Mouse (Mus musculus) skeletal muscle tissue, adult 2 months (tissue): Measurements from ENCODE around the gene Furin.

Source experiments
- DNase-seq: peaks from one replicate; pipeline ENCODE4 v3.0.0-alpha.2; 2012; ENCODE audit warnings: low read depth, low spot score

Furin gene

DNA sequence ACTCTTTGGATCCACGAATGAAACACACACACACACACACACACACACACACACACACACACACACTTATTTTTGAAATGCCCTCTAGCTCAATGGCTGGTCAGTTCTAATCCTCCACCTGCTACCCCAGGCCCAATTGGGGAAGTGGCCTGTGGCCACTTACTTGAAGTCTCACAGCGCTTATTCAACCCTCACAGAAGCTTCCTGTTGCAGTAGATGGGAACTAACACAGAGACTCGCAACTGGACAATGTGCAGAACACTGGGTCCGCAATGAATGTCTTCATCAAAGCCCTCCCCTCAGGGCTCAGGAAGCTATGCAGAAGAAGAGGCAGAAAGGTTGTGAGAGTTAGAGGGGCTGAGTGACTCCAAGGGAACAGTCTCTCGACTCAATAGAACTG, 22.5 kb upstream of the Furin start:
- DNase-seq, result no peak

- DNase-seq, result peak; percentile 54
Measured at GRCm38 (mm10) chr7:80426363-80426762, 21.1 kb upstream of the Furin start.

DNA sequence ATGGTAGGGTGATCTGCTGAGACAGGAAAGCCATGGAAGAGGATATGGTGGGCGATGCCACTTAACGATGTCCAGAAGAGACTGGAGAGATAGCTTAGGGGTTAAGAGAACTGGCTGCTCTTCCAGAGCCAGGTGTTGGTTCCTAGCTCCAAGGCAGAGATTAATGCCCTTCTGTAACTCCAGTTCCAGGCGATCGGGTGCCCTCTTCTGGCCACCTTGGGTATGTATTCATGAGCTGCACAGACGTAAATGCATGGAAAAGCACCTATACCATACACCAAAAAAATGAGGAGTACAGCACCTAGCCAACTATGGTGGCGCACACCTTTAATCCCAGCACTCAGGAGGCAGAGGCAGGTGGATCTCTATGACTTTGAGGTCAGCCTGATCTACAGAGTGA, 19.5 kb upstream of the Furin start:
- no peak for DNase-seq

DNA sequence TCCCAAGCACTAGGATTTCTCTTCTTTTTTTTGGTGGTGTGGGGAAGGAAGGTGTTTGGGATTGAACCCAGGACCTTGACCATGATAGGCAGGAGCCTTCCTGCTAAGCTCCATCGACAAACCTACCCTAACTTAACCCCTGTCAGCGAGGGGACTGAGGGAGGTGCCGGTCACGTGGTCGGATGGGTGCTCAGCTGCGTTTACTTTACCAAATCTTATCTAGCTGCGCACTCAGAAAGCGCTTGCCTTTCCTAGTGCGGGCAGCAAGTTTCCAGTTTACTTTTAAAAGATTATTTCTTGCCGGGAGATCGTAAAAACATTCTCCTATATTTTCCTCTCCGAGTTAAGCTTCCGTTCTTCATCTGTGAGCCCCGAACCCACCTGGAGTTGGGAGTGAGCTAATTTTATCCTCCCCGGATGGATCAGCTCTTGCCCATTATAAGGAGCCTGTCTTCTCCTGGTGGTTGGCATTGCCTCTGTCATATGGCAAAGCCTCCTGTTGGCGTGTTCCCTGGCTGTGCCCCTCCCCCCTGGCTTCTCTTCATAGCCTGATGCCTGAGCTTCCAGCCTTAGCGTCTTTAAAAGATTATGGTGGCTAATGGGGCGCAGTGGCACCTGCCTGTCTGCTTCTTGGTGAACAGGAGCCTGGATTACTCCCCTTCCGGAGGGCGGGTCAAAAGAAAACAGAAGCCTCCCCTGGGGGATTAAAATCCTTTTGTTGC, 17.7 kb upstream of the Furin start:
- DNase-seq, result no peak

DNA sequence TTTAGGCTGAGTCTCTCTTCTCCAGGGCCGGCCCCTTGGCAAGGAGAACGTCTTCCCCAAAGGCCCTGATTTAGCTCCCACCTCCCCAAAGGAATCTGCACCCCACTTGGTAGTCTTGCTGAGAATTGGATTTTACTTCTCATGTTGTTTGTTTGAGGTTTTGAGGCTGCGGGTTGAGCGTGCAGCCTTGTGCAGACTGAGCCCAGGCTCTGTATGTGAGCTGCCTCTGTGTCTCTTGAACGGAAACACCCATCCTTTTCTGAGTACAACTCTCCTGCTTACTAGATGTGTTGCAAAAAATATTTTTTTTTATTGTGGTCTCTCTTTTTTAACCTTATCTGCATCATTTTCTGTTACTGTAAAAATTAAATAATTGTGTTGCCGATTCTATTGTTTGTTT, 16.3 kb upstream of the Furin start:
- DNase-seq, result no peak

DNA sequence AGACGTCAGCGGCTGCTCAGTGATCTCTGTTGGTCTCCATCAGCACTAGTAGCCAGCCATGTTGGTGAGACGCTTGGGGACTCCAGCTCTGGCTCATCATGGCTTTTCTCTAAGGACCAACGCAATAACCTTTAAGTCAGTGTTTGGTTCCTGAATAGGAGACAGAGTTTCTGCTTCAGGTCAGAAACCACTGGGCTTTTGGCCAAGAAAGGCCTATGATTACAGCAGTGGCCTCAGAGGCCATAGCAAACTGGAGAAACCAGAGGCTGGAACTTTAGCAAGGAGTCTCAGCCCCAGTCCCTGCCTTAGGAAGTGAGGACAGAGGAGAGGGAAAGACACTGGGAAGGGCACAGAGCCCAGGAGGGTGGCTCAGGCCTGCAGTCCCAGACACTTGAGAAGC, 15.3 kb upstream of the Furin start:
- no peak for DNase-seq

- no peak for DNase-seq
Measured at GRCm38 (mm10) chr7:80419278-80419677, 14.0 kb upstream of the Furin start.

- DNase-seq, result no peak
Measured at GRCm38 (mm10) chr7:80418036-80418435, 12.8 kb upstream of the Furin start.

DNA sequence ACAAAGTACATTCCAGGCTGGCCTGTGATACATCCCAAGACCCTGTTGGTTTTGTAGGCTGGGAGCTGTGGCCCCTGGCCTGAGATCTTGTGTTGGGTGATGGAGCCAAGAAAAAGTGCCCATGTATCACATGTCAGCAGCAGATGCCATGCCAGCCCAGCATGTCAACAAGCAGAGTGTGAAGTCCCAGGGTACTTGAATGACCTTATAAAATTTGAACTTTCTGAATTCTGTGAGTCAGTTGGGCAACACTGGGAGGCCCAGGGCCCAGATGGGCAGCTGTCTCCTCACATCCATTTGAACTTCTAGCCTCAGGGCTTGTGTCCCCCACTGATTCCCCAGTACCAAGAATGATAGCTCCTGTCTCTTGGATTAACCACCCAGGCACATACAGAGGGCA, 12.4 kb upstream of the Furin start:
- no peak for DNase-seq

- DNase-seq, result no peak
Measured at GRCm38 (mm10) chr7:80416969-80417368, 11.7 kb upstream of the Furin start.

DNA sequence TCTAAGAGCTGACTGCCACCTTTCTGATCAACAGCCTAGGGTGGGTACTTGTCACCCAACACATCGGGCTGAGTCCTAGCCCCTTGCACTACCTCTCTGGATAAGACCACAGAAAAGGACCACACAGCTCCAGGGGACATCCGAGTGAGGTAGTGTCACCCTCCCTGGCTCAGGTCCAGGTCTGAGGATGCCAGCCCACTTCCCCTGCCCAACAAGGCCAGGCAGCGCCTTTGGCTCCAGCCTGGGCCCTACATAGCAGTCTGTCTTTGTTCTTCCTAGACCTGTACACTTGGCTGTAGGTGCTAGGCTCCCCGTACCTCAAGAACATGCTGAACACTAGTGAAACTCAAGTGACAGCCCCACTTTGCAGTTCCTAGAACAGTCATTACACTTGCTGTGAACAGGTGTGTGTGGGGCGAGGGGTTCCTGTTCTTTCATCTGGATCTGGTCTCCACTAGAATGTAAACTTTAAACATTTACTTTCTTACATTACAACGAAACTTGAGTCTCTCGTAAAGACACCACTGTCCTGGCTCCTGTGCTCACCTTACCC, 9.1 kb upstream of the Furin start:
- no peak for DNase-seq

- no peak for DNase-seq
Measured at GRCm38 (mm10) chr7:80413512-80414302, 8.5 kb upstream of the Furin start.

- DNase-seq, result no peak
Measured at GRCm38 (mm10) chr7:80412781-80413180, 7.5 kb upstream of the Furin start.

DNA sequence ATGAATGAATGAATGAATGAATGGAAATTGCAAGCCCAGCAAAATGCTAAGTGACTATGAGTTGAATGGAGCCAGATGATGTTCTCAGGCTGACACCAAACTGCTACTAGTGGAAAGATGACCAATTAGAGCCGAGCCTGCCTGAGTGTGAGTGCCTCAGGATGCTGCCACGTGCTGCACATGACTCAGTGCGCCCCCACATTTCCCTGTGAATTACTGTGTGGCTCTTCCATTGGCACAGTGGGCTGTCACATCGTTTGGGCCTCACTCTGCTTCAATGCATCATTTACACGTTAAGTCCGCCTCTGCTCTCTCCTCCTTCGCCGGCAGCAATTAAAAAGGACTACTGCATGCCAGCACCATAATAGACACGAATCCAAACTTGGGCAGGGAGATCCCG, 7.0 kb upstream of the Furin start:
- DNase-seq, result no peak

DNA sequence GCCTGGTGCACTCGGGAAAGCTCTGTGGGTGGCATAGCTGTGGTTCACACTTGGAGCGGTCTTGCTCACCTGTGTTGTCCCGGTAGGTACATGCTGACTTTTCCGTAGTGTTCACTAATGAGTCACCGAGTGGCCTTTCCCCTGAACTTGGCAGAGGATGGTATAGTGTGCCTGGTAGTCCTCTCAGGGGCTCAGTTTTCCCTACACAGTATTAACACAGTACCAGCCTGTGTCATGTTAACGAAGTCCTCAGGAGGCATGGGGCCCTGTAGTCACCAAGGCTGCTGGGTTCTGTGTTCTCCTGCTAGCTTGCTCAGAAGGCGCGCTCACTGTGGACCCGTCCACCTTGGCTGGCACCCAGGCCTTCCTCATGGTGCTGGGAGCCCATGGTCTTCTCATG, 5.1 kb upstream of the Furin start:
- DNase-seq, result no peak

DNA sequence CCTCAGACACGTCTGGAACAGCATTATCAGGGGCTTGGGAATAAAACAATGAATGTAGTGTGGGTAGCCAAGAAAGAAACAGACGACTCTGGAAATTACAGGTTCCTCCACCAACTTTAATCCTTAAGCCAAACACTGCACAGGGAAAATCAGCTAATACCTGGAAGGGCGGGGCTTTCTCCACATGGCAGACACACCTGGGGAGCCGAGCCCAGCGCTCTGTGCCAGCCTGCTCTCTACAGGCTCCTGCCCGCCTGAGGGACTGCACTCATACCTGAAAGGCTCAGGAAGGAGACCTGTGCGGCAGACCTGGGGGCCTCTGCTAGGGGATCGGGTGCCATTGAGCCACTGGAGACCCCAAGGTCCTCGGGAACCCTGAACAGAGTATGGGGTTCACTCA, 2.5 kb upstream of the Furin start:
- no peak for DNase-seq

DNA sequence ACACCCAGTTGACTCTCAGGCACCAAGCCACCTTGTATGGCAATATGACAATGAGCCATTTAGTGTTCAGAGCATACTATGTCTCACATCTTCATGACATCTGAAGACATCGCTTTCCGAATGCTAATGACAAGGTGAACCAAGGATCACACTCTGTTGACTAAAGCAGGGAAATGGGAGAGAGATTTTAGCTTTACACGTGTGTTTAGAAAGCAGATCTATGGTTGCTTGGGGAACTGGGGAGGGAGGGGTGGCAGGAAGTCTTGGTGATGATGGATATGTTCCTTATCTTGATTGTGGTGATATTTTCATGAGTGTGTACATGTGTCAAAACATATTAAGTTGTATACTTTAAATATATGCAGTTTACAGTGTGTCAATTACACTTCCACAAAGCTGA, 950 bp upstream of the Furin start:
- no peak for DNase-seq

- no peak for DNase-seq
Measured at GRCm38 (mm10) chr7:80404101-80404894, 938 bp downstream of the Furin start.

- DNase-seq, result peak; percentile 86
Measured at GRCm38 (mm10) chr7:80403551-80403950, 1.7 kb downstream of the Furin start.

DNA sequence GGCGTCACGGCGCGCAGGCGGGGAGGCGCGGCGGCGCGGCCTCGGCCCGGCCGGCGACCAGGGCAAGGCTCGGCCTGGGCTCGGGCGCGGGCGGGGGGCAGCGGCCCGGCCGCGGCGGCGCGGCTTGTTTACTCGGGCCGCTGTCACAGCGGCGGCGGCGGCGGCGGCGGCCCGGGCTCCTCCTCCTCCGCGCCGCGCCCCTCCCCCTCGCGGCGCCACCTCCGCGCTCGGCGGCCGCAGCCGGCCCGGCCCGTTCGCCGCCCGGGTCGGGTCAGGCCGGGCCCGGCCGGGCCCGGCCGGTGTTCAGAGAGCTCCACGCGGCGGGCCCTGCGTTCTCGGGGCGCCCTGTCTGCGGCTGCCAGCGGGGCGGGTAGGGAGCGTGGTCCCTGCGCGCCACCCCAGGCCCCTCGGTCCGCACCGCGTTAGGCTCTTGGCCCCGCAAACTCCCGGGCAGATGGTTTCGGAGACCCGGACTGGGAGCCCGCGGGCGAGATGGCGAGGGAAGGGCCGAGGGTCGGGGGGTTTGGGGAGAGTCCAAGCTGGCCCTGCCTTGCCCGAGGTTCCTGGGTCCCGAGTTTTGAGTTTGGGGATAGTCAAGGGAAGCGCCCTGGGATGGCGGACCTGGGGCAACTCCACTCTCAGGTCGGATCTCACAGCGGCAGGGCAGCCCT, 2.5 kb downstream of the Furin start:
- peak; percentile 37 for DNase-seq

DNA sequence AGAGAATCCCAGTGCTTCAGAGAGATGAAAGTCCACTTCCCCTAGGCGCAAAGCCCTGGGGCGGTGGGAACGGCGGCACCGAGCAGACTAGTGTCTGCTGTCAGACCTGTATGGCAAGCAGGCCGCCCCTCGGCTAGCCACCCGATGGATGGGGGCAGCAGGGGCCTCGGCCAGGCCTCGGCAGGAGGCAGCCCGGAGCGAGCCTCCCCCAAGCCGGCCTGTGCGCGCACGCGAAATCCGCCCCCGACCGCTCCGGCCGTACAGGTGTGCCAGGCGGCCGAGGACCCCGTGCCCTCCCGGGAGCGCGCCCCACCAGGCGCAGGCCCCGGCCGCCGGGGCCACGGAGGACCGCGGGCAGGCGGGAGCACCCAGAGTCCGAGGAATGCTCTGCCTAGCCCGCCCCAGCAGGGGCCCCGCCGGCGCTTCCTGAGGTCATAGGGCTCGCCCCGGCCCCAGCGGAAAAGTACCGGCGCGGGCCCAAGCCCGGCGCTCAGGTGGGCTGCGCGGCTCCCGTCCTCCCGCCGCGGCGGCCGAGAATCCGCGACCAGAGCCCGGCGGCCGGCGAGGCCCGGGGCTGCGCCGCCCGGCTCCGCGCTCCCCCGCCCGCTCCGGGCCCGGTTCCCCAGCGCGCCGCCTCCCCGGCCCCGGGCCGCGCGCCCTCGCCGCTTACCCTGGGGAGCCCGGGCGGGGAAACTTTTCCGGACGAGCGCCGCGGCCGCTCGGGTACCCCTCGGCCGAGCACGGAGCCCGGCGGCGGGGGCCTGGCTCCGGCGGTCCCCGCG, 3.2 kb downstream of the Furin start:
- DNase-seq, result no peak
